Mouse (Mus musculus): ENCODE measurements at regions not wholly inside any gene's neighbourhood (a gene's known extent, or its start where the extent isn't known, plus 50 kb on each side); places are given as distances from the start of the nearest gene placed in this dataset.

- DNase-seq (ENCODE audit: low spot score in 2 of 2) = no peak
Measured at GRCm38 (mm10) chr1:89288921-89289320, 165.7 kb upstream of the Agap1 start.

DNA sequence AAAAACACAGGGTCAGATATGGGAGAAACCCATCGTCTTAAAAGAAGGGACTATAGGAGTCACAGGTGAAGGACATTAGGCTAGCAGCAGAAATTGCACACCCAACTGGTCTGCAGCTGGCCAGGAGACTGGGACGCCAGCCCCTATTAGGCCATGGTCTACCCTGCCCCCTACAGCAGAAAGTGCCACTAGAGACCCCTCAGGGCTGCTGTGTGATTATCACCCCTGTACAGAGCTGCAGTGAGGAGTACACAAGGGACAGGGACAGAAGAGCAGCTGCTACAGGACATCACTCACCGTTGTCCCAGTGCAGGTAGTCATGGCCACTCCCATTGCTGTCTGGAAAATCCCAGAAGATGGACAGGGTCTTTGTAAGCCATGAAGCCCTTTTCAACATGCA lies 157.9 kb upstream of the Agap1 start:
- DNase-seq (ENCODE audit: low spot score in 2 of 2) = no peak

DNA sequence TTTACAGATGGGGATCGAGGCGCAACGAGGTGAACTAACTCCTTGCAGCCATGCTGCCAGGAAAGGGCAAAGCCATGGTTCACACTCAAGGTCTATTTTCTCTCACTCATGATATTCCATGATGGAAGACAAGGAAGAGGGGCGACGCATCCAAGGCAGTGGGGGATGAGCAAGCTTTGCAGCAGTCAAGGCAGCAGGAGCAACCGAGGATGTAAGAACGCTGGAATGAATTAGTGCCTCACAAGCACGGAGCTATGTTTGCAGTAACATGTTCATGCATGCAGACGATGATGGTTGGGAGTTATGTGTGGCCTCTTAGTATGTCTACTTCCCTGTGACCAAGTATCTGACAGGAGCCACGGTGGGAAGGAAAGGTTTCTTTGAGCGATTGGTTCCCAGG lies 156.8 kb upstream of the Agap1 start:
- DNase-seq (ENCODE audit: low spot score in 2 of 2) = no peak

- DNase-seq (ENCODE audit: low spot score in 2 of 2) = no peak
Measured at GRCm38 (mm10) chr1:89301151-89301550, 153.5 kb upstream of the Agap1 start.

DNA sequence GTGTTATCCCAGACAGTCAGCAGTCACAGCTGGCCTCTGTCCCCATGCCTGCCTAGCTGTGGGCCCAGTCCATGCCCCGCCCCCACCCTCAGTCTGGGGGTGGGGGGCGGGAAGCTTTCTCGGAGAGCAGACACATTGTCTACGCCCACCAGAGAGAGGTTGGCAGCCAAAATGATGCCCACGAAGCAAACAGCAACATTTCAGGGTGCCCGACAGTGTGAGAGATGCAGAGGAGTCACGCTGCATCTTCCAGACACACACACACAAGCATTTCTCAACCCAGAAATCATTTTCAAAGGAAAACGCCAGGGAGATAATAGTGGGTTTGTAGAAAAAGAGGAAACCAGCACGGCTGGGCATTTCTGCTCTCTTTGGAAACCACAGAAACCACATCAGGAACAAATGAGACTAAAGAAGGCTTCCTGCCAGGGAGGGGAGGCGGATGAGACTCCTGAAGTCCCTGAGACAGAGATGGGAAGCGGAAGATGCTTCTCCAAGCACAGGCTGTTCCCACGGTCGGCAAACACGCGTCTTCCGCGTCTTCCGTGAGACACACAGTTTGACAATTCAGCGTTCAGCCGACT lies 152.1 kb upstream of the Agap1 start:
- peak; percentile 30 to 46 for DNase-seq (ENCODE audit: low spot score in 2 of 2)

GRCm38 (mm10) chr1:89305171-89305570 lies 149.4 kb upstream of the Agap1 start:
- DNase-seq (ENCODE audit: low spot score in 2 of 2) = no peak

GRCm38 (mm10) chr1:89308788-89309187 lies 145.8 kb upstream of the Agap1 start:
- DNase-seq (ENCODE audit: low spot score in 2 of 2) = no peak

DNA sequence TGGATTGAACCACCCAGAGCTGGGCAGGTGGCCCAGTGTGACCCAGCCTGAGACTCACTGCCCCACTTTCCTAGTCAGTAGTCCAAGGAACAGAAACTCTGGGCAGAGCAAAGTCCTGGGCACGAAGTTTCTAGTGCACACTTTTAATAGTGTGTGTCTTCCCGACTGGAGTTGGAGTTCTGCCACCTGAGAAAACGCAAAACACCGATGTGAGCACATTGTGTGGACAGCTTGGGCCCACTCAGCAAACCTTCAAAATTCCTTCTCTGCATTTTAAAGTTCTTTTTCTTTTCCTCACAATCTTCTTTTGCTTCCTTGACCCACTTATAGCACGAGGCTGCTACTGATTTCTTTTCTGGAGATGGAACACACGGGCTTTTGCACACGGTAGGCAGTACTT lies 141.5 kb upstream of the Agap1 start:
- DNase-seq (ENCODE audit: low spot score in 2 of 2) = no peak

GRCm38 (mm10) chr1:89317897-89318296 lies 136.7 kb upstream of the Agap1 start:
- no peak for DNase-seq (ENCODE audit: low spot score in 2 of 2)

DNA sequence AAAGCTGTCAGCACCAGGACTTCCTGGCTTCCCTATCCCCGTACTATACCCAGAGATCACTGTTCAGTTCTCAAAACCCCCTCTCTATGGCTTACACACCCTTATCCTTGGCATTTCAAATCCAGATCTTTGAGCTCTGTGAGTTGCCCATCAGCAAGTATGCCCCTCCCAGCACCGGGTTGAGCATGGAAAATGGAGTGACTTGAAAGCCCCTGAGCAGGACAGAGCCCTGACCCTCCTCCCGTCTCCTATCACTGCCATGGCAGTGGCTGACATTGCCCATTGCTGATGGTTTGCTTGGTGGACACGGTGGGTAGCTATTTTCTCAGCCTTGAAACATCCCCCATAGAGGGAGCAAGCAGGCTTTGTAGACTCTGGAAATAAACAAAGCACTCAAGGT lies 135.9 kb upstream of the Agap1 start:
- no peak for DNase-seq (ENCODE audit: low spot score in 2 of 2)

DNA sequence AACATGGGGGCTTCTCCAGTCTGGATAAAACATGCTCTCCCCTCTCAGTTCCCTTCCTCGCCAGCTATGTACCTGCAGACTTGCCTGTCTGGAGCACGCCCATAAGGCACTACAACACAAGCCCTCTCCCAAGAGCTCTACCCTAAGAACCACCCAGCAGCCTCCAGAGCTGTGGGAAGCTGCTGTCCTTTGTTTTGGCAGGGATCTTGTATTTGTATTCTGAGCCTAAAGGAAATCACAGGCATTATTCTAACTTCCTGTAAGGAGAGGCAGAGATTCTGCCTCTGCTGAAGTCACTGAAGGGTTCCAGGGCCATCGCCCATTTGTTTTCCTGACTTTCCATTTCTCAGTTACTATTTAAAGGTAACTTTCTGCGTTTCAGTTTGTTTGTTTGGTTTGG lies 132.0 kb upstream of the Agap1 start:
- no peak for DNase-seq (ENCODE audit: low spot score in 2 of 2)

GRCm38 (mm10) chr1:89323091-89323490 lies 131.5 kb upstream of the Agap1 start:
- DNase-seq (ENCODE audit: low spot score in 2 of 2) = peak in 1 of 2 experiments; percentile 20

GRCm38 (mm10) chr1:89331352-89331751 lies 123.3 kb upstream of the Agap1 start:
- no peak for DNase-seq (ENCODE audit: low spot score in 2 of 2)

DNA sequence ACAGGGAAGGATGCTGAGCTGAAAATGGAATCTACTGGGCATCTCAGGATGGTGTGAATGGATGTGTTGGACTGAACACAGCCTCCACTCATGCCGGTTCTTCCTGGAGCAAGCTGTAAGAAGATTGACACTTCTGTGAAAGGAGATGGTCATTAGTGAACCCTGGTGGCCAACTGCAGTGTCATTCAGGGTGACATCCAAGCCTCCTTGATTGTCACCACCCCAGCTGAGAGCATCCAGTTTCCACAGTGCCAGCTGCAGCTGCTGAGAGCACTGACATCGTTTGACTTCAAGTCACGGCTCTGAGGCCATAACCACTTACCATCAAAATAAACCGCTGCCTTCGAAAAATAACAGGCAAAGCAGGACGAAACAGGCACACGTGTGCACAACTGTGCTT lies 121.9 kb upstream of the Agap1 start:
- no peak for DNase-seq (ENCODE audit: low spot score in 2 of 2)

DNA sequence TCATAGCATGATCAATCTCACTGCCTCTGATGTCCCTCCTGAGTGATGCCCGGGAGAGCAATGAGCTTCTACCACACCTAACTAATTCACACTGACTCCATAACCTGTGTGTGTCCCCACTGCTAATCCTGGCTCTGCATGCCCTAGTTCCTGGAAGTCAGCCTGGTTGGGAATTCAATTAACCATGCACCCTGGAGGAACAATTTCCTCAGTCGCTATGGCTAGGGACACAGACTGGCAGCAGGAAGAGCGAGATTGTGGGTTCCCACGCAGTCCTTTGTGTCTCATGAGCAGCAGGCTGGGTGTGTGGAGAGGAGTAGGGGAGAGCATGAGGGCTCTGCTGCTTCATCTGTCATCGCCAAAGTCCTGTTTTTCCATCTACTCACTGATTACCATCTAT lies 116.7 kb upstream of the Agap1 start:
- no peak for DNase-seq (ENCODE audit: low spot score in 2 of 2)

DNA sequence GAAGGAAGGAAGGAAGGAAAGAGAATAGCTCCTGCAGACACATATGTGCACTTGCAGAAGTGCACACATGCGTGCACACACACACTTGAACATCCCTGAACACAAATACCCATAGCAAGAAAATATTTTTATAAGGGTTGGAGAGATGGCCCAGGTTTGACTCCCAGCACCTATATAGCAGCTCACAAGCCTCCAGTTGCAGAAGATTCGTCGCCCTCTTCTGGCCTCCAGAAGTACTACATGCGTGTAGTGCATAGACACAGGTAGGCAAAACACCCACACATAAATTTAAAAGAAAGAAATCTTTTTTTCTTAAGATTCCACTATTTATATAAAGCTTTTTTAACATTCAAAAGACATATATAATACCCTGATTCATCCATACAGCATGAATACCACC lies 111.8 kb upstream of the Agap1 start:
- DNase-seq (ENCODE audit: low spot score in 2 of 2) = no peak

DNA sequence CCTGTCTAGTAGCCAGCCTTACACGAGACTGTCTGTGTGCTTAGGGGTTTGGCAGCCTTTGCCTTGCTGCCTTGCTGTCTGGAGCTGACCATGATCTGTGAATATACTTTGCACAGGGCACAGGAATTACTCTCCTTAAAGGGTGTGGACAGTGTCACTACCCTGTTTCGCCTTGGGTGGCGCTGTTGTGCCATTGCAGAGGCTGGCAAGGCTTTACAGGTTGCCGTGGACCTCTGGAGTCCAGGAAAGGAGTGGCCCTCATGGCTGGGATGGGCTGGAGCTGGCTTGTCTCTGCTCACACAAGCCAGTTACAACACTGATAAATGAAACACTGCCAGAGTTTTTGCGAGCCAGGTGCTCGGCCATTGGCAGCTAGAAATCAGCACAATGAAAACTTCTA lies 110.1 kb upstream of the Agap1 start:
- no peak for DNase-seq (ENCODE audit: low spot score in 2 of 2)

DNA sequence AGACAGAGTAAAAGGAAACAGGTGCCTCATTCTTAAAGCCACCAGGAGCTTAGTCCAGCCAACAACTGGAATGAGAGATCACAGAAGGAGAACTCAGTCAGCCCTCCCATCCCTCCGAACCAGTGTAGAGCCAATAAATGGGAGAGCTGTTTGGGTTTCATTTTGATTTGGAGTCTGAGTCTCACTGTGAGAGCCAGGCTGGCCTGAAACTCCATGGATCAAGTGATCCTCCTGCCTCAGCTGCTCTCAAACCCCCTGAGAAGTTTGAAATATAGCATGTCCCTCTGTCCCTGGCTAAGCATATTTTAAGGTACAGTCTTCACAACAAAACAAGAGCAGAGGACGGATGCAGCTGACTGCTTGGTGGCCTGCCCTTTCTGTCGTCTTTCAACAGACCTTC lies 107.3 kb upstream of the Agap1 start:
- DNase-seq (ENCODE audit: low spot score in 2 of 2) = no peak

GRCm38 (mm10) chr1:89352936-89353335 lies 101.7 kb upstream of the Agap1 start:
- DNase-seq (ENCODE audit: low spot score in 2 of 2) = no peak

DNA sequence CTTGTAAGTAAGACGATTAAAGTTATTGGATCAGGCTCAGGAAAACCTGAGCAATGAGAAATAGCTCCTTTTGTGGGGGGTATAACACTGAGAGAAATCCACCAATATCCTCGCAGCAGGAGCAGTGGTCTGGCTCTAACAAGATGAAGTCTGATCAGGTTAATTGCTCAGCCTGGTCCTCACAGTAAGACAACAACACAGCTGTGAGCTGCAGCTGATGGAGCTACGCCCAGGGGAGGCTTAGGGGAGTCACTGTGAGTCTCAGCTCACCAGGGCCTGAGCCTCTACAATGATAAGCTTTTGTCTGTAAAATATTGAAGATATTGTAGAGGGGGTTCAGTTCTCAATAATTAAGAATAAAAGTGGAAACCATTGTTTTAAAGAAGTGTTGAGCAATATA lies 95.3 kb upstream of the Agap1 start:
- DNase-seq (ENCODE audit: low spot score in 2 of 2) = no peak

GRCm38 (mm10) chr1:89364547-89365305 lies 89.9 kb upstream of the Agap1 start:
- DNase-seq (ENCODE audit: low spot score in 2 of 2) = no peak

DNA sequence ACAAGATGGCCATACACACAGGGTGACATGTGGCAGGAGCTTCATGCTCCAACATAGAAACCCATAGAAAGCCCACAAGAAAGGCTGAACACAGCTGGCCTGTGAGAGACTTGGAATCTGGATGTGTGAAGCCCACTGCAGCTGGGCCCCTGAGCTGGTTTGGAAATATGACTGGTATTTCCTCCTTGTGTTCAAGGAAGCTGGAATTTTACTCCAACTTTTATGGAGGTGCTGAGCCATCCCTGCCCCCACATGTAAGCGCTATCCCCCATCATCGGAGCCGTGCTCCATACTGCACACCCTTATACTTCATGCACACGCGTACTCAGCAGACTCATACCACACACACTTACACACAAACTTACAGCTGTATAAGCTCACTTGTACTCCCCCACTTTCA lies 87.7 kb upstream of the Agap1 start:
- no peak for DNase-seq (ENCODE audit: low spot score in 2 of 2)

GRCm38 (mm10) chr1:89373806-89374205 lies 80.8 kb upstream of the Agap1 start:
- DNase-seq (ENCODE audit: low spot score in 2 of 2) = no peak

GRCm38 (mm10) chr1:89374271-89374670 lies 80.3 kb upstream of the Agap1 start:
- no peak for DNase-seq (ENCODE audit: low spot score in 2 of 2)

Data from frontal cortex, postnatal 14 days (tissue).